Mouse (Mus musculus) stomach, postnatal 0 days (tissue): ENCODE data around the gene Ppargc1a.

ENCODE experiments used
- CTCF ChIP-seq: IDR thresholded peaks from 2 replicates; pipeline ENCODE4 v1.5.1; 2016; ENCODE audit warnings: antibody characterized with exemption, low read depth, mild to moderate bottlenecking, moderate library complexity
- EP300 ChIP-seq: optimal IDR thresholded peaks from 2 replicates; pipeline ENCODE3; 2016; ENCODE audit warnings: antibody characterized with exemption

DNA sequence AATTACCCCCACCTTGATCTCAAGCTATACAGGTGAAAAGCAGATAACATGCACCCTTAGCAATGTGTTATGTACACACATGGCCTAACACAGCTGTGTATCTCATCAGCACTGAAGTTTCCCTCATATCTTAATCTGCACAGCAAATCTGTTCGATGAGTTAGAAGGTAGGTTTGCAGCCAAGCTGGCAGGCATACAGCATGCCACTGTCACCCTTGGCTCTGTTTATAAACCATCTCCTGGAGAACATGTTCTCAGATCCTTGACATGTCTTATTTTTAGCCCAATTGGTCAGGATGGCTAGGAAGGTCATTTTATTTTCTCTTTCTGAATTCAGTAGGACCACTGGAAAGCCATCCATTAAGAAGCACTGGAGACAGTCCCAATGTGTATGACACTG is 36.2 kb downstream of the Ppargc1a start:
- TF ChIP-seq CTCF (no peak), EP300 (no peak)
